Mouse (Mus musculus) C2C12 (cell line): ENCODE measurements around the gene Sin3b.

Experiments used
- CTCF ChIP-seq: IDR thresholded peaks from one replicate; pipeline ENCODE4 v1.5.1; 2011; ENCODE audit not compliant: control insufficient read depth, insufficient read depth, insufficient read length
- MAX ChIP-seq: IDR thresholded peaks from one replicate; pipeline ENCODE4 v1.6.1; 2011; ENCODE audit warnings: mild to moderate bottlenecking, control low read depth
- MYOD1 ChIP-seq: IDR thresholded peaks from one replicate; pipeline ENCODE4 v1.6.1; 2011; ENCODE audit warnings: low read depth; ENCODE audit not compliant: control insufficient read depth, insufficient read length
- MYOG ChIP-seq: IDR thresholded peaks from one replicate; pipeline ENCODE4 v1.6.1; 2011; ENCODE audit not compliant: control insufficient read depth, insufficient read length; ENCODE audit errors: extremely low read depth
- USF1 ChIP-seq: IDR thresholded peaks from one replicate; pipeline ENCODE4 v1.6.1; 2011; ENCODE audit warnings: low read depth, mild to moderate bottlenecking, control low read depth, moderate library complexity

GRCm38 (mm10) chr8:72677331-72677730 lies 45.8 kb upstream of the Sin3b start:
- TF ChIP-seq CTCF = no peak
- TF ChIP-seq USF1 = no peak
- no peak for TF ChIP-seq MAX
- TF ChIP-seq MYOG = no peak
- TF ChIP-seq MYOD1 = no peak
